Mouse (Mus musculus) left cerebral cortex, postnatal 10 days (tissue): Measurements from ENCODE around the gene Rptor. TPM values are rescaled to one million over a fixed set of nuclear protein-coding genes. Genes with fewer than 3 reads are reported as not detected.

Experiments
- DNase-seq, 2 experiments: peaks; one replicate each; pipeline ENCODE4 v3.0.0; 2021 to 2022; ENCODE audit warnings: low spot score in 2 of 2, mixed read lengths in 1 of 2; ENCODE audit errors: extremely low spot score in 1 of 2
- intact Hi-C: fragments of 180-260 bp; cut with DNase I; formaldehyde crosslinking; loops from one replicate; pipeline ENCODE4 v1.15.1; 2025
- total RNA-seq, 2 experiments: library from RNA; stranded (reverse); gene quantifications; 2 replicates each; pipeline ENCODE4 v1.2.3; 2021

Rptor gene
- total RNA-seq, 2 experiments from 2014 or later, result 51.5 to 53.9 TPM

DNA sequence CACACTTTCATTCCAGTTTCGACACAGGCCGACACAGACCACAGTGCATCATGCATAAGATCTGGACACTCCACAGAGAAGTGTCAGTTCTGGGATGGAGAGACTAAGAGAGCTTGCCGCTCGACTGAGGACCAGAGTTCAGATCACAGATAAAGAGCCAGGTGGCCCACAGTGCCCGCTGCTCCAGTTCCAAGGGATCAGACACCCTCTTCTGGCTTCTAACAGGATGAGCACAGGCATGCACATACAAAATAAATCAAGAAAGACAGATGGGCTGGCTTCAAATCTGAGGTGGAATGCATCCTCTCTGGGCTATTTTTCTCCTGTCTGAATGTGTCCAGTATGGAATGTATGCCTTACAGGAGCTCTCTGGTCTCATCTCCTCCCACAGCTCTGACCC is 324.1 kb downstream of the Rptor start:
- DNase-seq, result no peak
- intact Hi-C loops, result no loop called here

DNA sequence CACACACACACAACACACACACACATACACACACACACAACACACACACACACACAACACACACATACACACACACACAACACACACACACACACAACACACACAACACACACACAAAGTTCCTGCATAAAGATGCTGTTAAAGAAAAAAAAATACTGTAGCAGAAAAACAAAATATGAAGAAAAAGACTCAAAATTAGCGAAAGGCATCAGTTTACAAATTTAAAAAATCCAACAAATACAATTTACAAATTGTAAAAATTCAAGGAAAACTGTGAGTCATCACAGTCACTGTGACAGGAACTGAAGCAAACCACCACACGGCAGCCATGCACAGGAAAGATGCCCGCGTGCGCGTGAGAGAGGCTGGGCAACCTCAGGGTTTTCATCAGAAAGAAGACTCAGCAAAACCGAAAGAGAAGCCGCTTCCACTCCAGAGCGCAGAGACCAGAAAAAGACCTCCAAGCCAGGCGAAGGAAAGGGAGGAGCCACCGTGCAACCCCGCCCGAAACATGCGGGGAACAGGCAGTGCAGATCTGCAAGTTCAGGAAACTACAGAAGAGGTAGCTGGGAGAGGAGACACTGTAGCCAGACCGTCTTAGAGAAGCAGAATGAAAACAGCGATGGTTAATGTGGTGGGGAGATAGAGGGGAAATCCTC is 325.4 kb downstream of the Rptor start:
- intact Hi-C loops, result no loop called here
- DNase-seq, result peak in 1 of 2 experiments; percentile 69

DNA sequence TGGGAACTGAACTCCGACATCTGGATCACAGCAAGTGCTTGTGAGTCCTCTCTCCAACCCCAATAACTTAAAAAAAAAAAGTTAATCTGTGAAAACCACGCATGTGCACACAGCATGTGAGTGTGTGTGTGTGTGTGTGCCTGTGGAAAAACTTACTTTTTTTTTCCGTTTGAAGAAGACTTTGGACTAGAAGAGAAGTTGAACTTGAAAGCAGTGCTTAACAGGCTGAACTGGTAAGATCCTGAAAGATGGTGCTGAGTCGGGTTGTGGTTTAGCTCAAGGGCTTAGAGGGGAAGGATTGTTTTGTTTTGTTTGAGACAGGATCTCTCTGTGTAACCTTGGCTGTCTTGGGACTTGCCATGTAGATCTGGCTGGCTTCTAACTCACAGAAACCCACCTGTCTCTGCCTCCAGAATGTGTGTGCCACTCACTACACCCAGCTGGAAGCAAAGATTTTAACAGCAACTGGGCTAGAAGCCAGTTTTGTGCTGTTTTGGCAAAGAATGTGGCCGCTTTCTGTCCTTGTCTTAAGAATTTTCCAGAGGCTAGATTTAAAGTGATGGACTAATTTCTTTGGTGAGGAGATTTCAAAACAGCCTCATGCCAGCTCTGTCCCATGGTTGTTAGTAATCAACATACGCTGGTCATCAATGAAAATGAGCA is 327.0 kb downstream of the Rptor start:
- peak in 1 of 2 experiments; percentile 14 for DNase-seq
- intact Hi-C loops, result no loop called here

DNA sequence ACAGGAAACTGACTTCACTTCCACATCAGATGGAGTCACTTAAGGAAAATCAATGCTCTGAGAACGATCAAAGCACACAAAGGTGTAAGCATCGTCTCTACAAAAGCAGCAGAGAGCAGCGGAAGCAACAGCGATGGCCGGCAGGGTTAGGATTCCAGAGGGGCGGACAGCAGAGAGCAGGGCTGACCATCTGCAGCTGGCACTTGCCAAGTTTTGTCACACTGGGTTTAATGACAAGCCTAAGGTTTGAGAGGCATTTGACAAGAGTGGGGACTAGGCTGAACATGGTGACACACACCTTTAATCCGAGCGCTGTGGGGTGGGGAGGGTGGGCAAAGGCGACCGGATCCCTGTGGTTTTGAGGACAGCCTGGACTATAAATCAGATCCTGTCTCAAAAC is 329.1 kb downstream of the Rptor start:
- intact Hi-C loops, result no loop called here
- DNase-seq, result peak in 1 of 2 experiments; percentile 33

DNA sequence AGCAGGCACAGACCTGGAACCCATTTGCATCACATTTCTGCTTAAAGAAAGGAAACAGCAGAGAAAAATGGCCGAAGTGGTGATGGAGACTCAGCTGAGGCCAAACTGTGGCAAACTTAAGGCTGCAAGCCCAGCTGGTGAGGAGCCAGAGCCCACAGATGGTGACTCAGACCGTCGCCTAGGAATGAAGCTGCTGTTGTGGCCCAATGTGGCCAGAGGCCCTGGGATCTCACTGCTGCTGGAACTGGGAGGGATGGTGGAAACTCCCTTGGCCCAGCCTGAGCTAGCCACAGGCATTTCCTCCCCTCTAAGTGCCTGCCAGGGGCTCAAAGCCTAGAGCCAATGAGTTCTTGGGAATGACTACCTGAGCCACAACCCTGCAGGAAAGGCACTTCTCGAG is 330.4 kb downstream of the Rptor start:
- intact Hi-C loops, result no loop called here
- no peak for DNase-seq

DNA sequence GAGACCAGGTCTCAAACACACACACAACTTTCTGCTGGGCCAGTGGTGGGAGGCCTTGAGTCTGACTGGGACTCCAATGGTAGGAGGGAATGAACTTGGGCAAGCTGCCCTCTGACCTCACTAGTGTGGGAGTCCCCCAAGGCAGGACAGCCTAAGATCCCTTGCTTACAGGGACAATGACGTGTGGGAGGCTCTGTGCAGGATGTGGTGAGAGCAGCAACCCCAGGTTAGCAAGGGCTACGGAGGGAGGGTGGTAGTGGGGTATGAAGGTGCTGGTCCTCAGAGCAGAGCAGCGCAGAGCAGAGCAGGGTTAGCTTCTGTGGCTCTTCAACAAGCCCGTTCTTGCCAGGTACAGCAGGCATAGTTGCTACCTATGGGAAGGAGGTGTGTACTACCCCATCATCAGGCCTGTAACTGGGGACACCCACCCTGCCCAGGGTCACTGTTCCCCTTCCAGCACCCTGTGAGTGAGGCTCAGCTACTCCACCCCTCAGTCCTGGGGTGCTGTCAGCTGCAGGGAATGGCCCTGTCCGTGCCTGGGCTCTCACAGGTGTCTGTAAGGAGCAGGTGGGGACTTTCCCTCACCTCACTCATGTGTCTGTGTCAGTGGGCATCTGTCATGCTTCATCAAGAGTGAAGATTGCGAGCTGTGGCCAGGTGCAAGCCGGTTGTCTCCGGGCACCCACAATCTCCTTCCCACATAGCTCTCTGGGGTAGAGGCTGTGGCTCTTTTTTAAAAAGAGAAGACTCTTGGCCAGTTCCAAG is 331.3 kb downstream of the Rptor start:
- intact Hi-C loops, result no loop called here
- DNase-seq, result no peak

DNA sequence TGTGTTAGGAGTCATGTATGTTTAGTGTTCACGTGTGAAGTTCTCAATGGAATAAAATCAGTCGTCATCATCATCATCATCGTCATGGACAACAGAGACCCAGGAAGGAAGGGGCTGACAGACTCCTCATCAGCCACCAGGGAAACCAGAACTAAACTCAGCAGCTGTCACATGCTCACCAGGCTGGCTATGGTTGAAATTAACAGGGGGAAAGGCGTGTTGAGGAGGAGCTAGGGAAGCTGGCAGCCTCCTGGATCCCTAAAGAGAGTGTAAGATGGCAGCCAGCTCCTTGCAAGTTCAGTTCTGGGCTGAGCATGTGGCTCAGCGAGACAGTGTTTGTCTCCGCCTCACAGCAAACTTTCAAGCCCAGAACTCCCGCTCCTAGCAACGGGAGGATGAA is 332.1 kb downstream of the Rptor start:
- DNase-seq, result no peak
- intact Hi-C loops, result no loop called here

DNA sequence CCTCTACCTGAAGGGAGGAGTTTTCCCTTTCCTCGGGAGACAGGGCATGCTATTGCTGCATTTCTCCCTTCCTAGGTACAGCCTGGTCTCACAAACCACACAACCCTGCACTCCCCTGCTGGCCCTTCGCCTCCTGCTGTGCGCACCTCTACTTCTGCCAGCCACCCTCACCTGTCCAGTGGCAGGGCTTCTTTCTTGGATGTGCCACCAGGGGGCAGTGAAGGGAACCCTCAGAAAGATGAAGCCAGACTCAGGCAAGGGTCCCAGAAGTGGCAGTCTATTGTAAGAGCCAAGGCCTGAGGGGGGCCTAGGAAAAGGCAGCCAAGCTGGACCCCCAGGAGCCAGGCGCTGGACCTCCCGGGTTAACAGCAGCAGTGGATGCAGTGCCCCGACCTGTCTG is 332.8 kb downstream of the Rptor start:
- intact Hi-C loops, result no loop called here
- peak in 1 of 2 experiments; percentile 73 for DNase-seq

DNA sequence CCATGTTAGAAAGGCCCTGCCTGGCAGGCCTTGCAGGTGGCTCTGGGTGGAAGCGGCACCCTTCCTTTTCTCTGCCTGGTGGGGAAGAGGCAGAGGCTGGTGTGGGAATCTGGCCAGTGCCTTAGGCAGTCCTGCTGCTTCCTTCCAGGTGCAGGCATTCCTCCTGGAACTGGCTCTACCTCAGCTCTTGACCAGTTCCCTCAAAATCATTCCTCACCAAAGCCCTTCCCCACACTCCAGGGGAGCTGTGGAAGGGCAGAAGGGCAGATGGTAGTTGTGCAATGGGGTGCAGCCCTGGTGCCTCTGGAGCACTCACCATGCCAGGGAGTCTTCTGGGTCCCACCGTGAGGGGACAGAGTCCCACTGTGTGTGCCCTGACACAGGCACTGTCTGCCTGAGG is 333.8 kb downstream of the Rptor start:
- DNase-seq, result no peak
- intact Hi-C loops, result loop anchor here (2.0 kb wide), 1 partner anchor 54 kb away; no protein-coding TSS in a partner anchor

DNA sequence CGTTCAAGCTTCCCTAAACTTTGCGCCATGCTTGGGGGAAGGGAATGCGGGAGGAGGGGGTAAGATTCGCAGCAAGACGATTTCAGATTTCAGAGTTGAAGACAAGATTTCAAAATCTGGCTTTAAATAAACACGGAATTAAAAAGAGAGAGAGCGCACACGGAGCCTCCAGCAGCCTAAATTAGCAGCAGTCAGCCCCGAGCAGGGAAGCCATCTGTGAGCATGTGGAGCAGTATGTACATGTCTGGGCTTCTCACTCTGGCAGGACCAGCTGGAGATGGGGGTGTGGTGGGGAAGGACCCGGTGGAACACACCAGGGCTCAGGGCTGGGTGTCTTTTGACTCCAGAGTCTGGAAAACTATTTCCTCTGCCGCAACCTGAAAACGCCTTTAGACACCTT is 334.5 kb downstream of the Rptor start:
- peak; percentile 70 to 80 for DNase-seq
- intact Hi-C loops, result loop anchor here (2.0 kb wide), 1 partner anchor 54 kb away; no protein-coding TSS in a partner anchor

DNA sequence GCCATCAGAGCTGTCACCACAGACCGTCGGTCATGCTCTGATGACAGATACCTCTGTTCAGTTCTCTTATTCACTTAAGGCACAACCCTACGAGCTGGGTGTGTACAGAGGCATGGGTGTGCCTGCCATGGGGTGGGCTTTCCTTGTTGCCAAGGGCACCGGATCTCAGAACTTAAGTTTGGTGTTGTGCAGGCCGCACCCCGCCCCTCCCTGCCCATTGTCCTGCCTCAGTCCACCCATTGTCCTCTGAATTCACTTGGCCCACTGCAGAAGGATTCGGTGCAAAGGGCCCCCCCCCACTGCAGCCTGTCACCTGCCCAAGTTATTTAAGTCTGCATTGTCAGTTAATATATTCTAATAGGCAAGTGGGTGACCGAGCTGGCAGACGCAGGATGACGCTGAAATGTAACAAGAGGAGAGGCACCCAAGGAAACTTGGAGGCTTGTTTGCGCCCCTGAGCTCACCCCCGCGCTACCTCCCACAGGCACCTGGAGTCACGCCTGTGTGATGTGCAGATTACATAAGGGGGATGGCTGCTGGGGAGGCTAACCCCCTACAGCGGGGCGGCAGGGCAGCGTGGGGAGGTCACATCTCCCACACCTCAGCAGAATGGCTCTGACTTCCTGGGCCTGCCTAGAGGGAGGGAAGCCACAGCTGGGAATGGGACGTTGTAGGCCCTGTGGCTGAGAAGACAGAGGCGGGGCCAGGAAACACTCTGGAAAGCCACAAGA is 335.2 kb downstream of the Rptor start:
- DNase-seq, result no peak
- intact Hi-C loops, result loop anchor here (2.0 kb wide), 1 partner anchor 53 kb away; no protein-coding TSS in a partner anchor

DNA sequence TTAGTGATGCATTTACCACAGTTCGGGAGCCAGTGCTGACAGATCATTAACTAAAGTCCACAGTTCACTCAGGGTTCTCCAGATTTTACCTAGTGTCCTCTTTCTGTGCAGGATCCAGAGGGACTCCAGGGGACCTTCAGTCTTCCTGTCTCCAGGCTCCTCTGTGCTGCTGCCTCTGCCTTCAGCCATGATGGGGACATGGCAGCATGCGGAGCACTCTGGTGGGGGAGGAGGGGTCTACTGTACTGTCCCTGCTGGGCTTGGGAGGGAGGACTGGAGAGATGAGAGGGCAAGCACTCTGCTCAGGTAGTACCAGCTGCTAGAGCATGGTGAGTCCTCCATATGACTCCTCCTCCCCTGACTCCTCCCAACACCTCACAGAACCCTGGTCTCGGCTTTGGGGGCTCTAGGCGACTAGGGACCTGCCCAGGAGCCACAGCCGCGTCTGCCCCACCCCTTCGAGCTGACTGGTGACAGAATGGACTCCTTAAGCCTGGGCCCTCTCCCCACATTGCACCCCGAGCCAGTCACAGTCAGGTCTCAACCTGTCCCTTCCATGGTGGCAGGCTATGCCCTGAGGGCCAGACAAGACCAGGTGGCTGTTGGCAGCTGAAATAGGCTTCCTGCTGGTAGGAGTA is 336.5 kb downstream of the Rptor start:
- DNase-seq, result no peak
- intact Hi-C loops, result no loop called here

DNA sequence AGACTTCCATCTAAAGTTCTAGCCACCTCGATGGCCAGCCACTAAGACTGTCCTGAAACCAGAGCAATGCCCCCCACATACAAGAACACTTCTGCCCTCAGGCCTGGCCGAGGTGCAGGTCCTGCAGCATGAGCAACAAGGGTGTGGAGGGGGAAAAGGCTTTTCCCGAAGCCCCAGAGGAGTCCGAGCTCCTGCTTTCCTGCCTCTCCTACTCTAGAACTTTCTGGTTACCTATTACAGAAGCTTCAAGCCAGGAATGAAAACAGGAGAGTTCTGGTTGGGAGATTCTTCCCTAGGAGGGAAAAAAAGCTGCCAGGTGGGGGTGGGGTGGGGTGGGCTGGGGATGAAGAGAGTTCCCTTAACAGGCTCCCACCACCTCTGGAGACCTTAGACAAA is 337.0 kb downstream of the Rptor start:
- intact Hi-C loops, result loop anchor here (5.0 kb wide), 1 partner anchor 32 kb away; no protein-coding TSS in a partner anchor
- DNase-seq, result no peak

DNA sequence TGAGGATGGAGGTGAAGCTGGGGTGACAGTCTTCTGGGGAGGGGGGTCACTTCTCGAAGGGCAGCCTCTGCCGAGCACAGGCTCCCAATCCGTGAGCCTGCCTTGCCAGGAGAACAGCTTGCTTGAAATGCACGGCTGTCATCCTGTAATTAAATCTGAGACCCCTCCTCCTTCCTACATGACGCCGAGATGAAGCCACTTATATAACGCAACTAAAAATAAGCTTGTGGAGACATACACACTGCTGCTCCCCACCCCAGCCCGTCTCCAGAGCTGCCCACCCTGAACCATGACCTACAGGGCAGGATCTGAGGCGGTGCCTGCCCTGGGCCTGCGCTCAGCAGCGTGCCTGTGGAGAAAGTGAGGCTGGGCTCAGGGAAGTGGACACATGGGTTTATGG is 337.4 kb downstream of the Rptor start:
- DNase-seq, result peak in 1 of 2 experiments; percentile 66
- intact Hi-C loops, result loop anchor here (5.0 kb wide), 1 partner anchor 33 kb away; no protein-coding TSS in a partner anchor

DNA sequence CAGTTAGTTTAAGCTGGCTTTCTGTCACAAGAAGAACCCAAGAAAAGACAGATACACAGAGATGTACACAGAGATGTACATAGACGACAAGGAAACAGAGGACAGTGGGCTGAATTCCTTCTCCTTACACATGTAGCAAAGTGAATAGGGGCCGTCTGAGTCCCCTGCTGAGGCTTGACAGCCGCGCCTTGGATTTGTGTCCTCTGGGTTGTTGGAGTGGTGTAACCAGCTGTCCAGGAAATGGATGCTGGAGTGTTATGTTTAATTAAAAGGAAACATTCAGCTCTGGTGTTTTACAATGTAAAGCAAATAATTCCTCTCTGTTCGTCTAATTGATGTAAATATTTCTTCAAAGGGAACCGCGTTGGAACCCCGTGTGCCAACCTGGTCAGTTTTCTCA is 339.1 kb downstream of the Rptor start:
- intact Hi-C loops, result loop anchor here (5.0 kb wide), 1 partner anchor 34 kb away; no protein-coding TSS in a partner anchor
- DNase-seq, result no peak

DNA sequence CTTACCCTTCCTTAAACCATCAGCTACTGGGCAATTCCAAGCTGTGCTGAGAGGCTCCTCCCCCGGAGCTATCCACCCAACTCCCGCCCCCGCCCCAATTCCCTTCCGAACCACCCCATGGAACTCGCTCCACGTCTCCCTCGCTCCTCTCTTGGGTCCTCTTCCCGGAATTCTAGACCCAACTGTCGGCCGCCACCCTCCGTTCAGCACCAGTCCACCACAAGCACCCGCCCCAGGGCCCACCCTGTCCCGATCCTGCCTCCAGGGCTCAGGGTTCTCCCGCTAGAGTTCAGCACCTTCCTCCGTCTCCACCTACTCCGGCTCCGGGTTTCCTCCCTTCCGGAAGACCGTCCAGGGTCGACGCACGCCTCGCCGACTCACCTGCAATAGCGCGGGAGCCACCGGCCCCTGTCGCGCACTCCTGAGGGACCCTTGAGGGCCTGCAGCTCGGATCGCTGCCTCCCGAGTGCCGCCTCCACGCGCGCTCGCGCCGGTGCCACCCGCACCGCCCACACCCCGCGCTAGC is 339.6 kb downstream of the Rptor start:
- no peak for DNase-seq
- intact Hi-C loops, result loop anchor here (5.0 kb wide), 1 partner anchor 35 kb away; no protein-coding TSS in a partner anchor

DNA sequence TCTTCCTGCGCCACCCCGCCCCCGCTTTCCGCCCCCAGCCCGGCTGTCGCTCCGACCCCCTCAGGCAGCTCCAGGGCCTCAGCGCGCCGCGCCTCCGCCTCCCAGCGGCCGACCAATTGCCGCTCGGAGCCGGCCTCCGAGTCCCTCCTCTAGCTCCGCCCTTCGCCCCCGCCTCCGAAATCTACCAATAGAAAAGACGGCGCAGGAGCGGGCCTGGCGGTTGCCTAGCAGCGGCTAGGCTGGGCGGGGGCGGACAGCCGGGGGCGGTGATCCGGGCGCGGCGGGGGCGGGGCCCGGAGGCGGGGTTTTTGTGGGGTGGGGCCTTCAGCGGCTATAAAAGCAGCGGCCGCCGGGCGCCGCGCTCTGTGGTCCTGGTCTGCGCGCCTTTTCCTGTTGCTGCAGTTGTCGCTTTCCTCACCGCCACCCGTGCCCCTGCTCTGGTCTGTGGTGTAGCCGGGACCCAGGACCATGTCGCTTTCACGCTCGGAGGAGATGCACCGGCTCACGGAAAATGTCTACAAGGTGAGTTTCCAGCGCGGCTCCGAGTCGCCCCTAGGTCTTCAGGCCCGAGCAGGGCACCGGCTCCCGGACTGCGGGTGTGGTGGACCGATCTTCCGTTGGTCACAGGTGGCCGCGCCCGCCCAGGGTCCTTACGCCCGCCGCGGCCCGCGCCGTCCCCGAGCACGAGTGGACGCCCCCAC is 340.2 kb downstream of the Rptor start, which contains the start of gene Baiap2:
Gene Baiap2 (plus strand): TSS at position 37 of the 701 bp plus-strand sequence.
- intact Hi-C loops, result loop anchor here (5.0 kb wide), 1 partner anchor 36 kb away; no protein-coding TSS in a partner anchor
- DNase-seq, result peak; percentile 97 to 100
